Mouse (Mus musculus): ENCODE results near the gene Slc47a2.
"Not testable (repeated sequence)": the region's sequence is repeated elsewhere in the genome, so short reads cannot be mapped to it uniquely, and the experiment has no call there.

Slc47a2 gene

DNA sequence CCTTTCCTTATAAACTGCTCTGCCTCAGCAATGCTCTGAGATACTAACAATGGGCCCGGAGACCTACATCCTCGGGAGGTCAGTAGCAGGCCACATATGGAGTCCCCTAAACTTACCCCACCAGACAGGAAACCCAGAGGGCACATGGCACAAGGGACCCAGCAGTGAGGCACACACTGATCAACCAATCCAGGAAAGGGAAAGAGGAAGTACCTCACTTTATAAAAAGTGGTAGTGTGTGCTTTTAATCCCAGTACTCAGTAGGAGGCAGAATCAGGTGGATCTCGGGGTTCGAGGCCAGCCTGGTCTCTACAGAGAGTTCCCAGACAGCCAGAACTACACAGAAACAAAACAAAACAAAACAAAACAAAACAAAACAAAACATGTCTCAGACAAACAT is 2.3 kb downstream of the Slc47a2 start:
- DNase-seq: no peak

DNA sequence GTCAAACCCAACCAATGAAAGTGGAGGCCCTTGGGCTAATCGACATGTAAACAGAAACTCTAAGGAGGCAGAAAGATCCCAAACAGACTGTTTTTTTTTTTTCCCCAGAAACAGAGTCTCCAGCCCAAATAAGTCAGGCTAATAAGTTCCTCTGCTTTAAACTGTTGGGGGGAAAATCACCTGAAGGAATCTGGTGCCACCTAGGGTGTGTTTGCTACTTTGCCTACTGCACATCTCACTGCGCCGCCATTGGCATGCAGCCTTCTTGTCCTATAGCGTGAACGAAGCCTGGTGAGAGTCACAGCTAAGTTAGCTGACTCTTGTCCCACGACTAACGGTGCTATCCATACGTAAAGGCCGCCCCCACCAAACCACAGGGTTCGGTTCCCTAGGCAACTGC is 5.1 kb downstream of the Slc47a2 start:
- DNase-seq: no peak

DNA sequence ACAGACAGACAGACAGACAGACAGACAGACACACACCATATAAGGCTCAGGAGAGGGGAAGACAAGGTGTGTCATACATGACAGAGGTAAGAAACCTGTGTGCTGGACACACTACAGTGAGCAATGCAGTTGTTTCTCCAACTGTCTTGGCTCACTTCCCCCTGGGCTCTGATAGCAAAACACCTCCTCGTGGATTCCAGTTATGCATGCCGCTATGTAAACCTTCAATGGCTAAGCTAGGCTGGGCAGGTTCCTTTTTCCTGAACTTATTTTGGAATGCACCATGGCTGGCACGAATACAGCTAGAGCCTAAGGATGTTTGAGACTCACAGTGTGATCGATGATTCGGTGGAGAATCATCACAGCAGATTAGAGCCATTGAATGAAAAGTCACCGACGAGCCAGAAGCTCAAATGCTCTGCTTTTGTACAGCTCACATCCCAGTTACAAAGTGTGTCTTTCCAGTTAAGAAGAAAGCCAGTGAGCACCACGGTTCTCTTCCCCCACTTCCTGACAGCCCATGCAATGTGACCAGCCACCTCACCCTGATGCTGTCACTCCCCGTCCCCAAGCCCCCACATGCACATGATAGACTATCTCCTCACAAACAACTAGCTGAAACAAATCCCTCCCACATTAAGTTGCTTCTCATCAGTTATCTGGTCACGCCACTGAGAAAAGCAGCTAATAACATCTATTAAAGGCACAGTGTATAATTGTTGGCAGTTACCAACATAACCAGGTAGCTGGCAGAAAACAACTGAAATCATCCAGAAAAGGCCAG is 21.6 kb downstream of the Slc47a2 start:
- no peak for DNase-seq

DNA sequence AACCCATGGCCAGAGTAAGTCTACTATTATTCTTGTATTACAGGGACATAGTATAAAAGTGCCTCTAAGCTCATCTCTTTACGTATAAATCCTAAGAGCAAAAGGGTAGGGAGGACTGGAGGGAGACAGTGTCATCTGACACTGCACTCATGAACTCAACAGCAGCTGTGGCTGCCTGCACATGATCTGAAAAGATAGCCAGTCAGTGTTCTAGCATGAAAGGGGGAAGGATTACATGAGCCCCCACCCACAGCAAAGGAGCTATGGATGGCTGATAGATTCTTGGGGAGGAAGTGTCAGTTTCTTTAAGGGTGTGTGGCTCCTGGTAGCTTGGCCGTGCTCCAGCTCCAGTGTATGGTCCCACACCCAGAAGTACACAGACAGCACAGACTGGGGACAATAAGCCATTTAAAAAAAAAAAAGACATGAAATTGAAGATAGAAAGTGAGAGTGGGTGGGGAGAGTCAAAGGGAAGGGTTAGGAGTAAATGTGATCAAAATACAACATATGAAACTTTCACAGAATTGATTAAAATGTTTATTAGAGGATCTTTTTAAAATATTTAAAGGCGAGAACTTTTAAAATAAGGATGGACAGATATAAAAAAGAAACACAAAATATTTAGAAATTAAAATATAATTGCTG is 22.6 kb downstream of the Slc47a2 start:
- no peak for DNase-seq

GRCm38 (mm10) chr11:61319233-61319922 is 23.3 kb downstream of the Slc47a2 start:
- DNase-seq: no peak

DNA sequence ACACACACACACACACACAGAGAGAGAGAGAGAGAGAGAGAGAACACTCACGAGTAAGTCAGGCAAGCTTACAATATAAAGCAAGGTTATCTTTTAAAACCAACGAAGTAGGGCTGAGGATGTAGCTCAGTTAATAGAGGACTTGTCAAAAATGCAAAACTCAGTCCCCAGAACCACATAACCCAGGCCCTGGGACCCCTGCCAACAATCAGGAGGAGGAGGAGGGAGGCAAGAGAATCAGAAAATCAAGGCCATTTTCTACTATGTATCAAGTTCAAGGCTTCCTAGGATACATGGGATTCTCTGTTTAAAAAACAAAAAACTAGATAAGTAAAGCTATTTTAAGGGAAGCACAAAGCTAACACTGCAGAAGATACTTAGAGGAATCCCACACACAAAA is 25.8 kb downstream of the Slc47a2 start:
- no peak for DNase-seq

GRCm38 (mm10) chr11:61310321-61310720 is 32.3 kb downstream of the Slc47a2 start:
- no peak for DNase-seq

DNA sequence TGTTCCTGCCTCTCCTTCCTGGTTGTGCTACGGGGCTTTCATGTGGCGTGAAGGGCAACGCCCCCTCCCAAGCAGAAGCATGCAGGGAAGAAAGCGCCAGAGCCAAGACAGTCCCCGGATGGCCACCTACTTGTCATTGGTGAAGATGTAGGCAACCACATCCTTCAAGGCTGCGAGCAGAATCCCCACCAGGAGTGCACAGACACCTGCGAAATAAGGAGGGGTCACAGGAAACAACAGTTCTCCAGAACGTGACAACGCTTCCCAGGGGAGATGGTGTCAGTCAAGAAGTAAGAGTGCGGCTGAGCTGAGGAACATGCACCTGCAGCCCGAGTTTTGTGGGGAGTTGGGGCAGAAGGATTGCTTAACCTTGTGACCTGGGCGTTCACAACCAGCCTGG is 32.8 kb downstream of the Slc47a2 start:
- no peak for DNase-seq

- no peak for DNase-seq
Measured at GRCm38 (mm10) chr11:61307795-61308194, 34.9 kb downstream of the Slc47a2 start.

- DNase-seq: peak; percentile 10
Measured at GRCm38 (mm10) chr11:61305377-61305776, 37.3 kb downstream of the Slc47a2 start.

DNA sequence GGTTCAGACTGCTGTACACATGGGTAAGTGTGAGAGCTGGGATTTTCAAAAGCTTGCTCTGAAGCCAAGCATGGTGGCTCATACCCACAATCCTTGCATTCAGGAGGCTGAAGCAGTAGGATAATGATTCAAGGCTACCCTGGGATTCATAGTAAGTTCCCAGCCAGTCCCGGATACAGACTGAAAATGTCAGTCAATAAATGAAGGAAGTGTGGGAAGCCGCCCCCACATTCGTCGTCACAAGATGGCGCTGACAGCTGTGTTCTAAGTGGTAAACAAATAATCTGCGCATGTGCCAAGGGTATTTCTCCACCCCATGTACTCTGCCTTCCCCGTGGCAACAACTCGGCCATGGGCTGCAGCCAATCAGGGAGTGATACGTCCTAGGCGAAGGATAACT is 38.1 kb downstream of the Slc47a2 start:
- not testable (repeated sequence) for DNase-seq

DNA sequence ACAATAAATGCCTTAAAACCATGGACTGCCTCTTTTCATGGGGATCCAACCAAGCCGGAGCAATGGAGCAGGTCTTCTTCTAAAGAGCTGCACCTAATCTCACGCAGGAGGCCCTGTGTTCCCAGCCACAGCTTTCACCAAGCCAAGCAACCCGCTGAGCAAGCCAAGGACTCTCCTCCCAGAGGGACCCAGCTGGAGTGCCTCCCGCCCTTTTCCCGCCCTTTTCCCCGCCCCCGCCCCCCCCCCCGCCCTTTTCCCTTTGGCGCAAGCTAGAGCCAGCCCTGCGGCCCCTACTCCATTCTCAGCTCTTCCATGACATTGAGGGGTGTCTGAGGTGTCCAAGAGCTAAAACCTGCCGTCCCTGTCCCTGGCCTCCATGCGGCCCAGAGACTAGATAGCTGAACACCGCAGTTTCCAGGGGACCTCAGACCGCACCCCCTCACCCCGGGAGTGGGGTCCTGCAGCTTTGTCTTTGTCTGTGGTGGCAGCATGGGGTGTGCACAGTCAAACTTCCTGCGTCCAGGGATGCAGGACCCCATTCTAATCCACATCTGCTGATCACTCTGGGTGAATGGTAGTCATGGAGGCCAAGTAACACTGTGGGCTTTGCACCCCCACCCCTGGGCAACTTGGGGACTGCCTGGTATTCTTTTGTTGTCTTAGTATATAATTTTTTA is 41.8 kb downstream of the Slc47a2 start:
- DNase-seq: no peak

DNA sequence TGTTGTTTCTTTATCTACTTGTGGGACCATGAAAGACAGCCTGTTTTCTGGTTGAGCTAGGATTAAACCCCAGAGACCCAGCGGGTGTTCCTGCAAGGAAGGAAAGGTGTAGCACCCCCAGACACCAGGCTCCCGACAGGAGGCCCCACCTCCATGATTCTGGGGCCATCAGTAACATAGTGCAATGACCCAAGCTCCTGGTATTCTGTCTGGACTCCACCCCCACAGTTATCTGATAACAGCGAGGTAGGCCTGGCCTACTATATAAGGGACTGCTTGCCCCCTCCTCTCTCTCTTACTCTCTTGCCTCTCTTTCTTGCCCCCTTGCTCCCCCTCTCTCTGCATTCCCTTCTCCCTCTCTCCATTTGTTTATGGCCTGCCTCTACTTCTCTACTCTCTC is 42.5 kb downstream of the Slc47a2 start:
- no peak for DNase-seq

GRCm38 (mm10) chr11:61297901-61298300 is 44.8 kb downstream of the Slc47a2 start:
- no peak for DNase-seq

DNA sequence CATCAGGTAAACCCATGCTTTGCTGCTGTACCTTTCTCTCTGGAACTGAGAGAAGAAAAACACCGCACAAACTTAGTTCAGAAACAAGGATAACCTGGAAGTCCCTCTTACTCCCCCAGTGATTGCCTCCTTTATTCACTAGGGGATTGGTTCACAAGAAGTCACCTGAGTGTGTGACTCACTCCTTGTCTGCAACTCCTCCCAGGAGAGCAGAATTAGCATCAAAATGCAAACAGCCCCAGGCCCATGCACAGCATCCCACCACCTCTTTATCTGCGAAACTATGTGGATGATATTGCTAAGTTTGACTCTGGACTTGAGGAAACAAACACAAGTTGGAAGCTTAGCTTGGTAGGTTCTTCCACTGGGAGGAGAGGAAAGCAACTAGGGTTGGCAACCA is 45.3 kb downstream of the Slc47a2 start:
- DNase-seq: no peak

- DNase-seq: no peak
Measured at GRCm38 (mm10) chr11:61296556-61296955, 46.1 kb downstream of the Slc47a2 start.

GRCm38 (mm10) chr11:61295556-61295955 is 47.1 kb downstream of the Slc47a2 start:
- DNase-seq: no peak

DNA sequence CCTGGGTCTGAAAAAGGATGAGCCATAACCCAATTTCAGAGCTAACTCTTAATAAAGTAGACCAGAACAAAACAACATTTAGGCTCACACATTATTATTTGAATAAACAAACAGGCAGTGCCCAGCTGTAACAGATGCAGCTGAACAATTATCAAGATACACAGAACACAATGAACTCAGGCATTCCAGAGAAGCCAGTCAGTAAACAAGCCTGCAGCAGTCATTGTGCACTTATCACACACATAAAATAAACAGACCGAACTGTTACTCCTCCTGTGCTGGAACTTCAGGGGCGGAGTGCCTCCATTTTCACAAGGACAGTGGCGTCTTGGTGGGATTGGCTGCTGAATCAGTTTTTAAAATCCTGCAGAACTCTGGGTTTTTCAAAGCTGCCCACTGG is 48.2 kb downstream of the Slc47a2 start:
- DNase-seq: no peak

GRCm38 (mm10) chr11:61293251-61293650 is 49.4 kb downstream of the Slc47a2 start:
- DNase-seq: no peak

- no peak for DNase-seq
Measured at GRCm38 (mm10) chr11:61284323-61284722, 58.3 kb downstream of the Slc47a2 start.

- DNase-seq: no peak
Measured at GRCm38 (mm10) chr11:61283414-61284049, 59.1 kb downstream of the Slc47a2 start.

DNA sequence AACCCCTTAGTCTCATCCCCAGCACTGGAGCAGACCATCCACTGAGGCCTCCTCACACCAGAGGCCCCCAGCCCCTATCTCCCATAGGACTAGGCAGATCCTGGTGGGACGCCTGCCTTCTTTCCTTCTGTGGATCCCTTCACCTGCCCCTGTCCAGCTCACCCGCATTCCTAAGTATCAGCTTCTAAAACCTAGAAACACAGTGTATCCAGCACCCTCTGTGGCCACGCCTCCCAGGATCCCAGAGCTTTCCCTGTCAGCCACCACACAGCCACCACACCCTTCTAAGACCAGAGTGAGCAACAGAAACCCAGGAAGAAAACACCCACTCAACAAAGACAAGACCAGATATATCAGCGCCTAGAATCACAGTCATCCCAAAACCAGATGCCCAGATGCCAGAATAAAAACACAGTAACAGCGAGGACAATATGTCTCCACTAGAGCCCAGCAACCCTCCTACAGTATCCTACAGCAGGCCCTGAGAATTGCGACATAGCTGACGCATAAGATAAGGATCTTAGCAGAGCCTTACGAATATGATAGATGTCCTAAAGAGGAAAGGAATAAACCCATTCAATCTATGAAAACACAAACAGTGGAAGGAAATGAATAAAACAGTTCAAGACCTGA is 64.1 kb downstream of the Slc47a2 start:
- no peak for DNase-seq
